Mouse (Mus musculus) liver, embryonic 13.5 days (tissue): ENCODE measurements around the gene Fam219b. TPM values are rescaled to one million over a fixed set of nuclear protein-coding genes. Genes with fewer than 3 reads are reported as not detected.

Source experiments
- ATAC-seq: fragments of 200-750 bp; cut with Nextera tagmentation; 2 replicates; pipeline ENCODE4 v1.8.0; 2017; ENCODE audit warnings: low read depth, mild to moderate bottlenecking, moderate number of reproducible peaks, moderate library complexity
- DNase-seq: peaks from one replicate; pipeline ENCODE4 v3.0.0; 2022
- H3K27ac ChIP-seq: fragments of 300-500 bp; sonication (generic); 2 replicates; pipeline ENCODE4 v1.5.1; 2015; ENCODE audit warnings: moderate library complexity, mild to moderate bottlenecking, inconsistent platforms
- H3K27me3 ChIP-seq: fragments of 300-500 bp; sonication (generic); 2 replicates; pipeline ENCODE4 v1.6.1; 2015; ENCODE audit warnings: mild to moderate bottlenecking, inconsistent platforms
- H3K36me3 ChIP-seq: fragments of 300-500 bp; sonication (generic); 2 replicates; pipeline ENCODE4 v1.6.1; 2015; ENCODE audit warnings: mild to moderate bottlenecking, inconsistent platforms
- H3K4me1 ChIP-seq: fragments of 300-500 bp; sonication (generic); replicated peaks from 2 replicates; pipeline ENCODE4 v1.6.1; 2015; ENCODE audit warnings: inconsistent platforms
- H3K4me2 ChIP-seq: fragments of 300-500 bp; sonication (generic); 2 replicates; pipeline ENCODE4 v1.6.1; 2015; ENCODE audit warnings: inconsistent platforms, mild to moderate bottlenecking, moderate library complexity
- H3K4me3 ChIP-seq: fragments of 300-500 bp; sonication (generic); replicated peaks from 2 replicates; pipeline ENCODE4 v1.5.1; 2015; ENCODE audit warnings: mild to moderate bottlenecking, inconsistent platforms
- H3K9ac ChIP-seq: fragments of 300-500 bp; sonication (generic); 2 replicates; pipeline ENCODE4 v1.6.1; 2015; ENCODE audit warnings: mild to moderate bottlenecking, inconsistent platforms
- H3K9me3 ChIP-seq: fragments of 300-500 bp; sonication (generic); replicated peaks from 2 replicates; pipeline ENCODE4 v1.6.1; 2016; ENCODE audit warnings: inconsistent platforms
- WGBS: fragments of 180-500 bp; shearing (Covaris S2); methylation state at CpG from one replicate; pipeline ENCODE4 v1.1.7; 2015; ENCODE audit not compliant: insufficient replicate concordance; 5-methylcytosine and 5-hydroxymethylcytosine counted together
- polyA plus RNA-seq: library from polyadenylated mRNA; unstranded; fragments of >200 nt; fragmentation: Nextera tagmentation; extraction: Ambion mirVana; gene quantifications from 2 replicates; pipeline ENCODE4 v1.2.1, GENCODE M21; 2015

The Fam219b gene
- polyA plus RNA-seq, 1 experiment from 2014 or later, result 8.2 TPM

DNA sequence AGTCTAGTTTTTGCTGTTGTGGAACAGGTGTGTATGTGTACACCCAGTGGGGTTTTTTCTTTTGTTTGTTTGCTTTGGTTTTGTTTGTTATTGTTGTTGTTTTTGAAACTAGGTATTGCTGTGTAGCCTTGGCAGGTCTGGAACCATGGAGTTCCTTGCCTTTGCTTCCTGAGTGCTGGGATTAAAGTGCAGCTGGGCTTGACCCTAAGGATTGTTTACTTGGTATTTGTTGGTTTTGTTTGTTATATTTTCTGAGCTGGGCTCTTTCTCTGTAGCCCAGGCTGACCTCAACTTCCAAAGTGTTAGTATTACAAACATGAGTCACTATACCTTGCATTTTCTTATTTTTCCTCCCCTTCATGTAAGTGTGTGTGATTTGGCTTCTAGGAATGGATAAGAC is 10.9 kb upstream of the Fam219b start:
- Histone ChIP-seq H3K4me3 (no peak overlapping the region), H3K36me3 (peaks cover 25% of the 10 kb centered on the region), H3K27me3 (no peaks in the 10 kb centered on the region), H3K4me1 (peaks cover 51% of the 10 kb centered on the region), H3K9ac (no peak overlapping the region), H3K4me2 (no peak overlapping the region), H3K27ac (no peak overlapping the region), H3K9me3 (no peaks in the 10 kb centered on the region)
- DNase-seq (no peak), ATAC-seq (no peak)

DNA sequence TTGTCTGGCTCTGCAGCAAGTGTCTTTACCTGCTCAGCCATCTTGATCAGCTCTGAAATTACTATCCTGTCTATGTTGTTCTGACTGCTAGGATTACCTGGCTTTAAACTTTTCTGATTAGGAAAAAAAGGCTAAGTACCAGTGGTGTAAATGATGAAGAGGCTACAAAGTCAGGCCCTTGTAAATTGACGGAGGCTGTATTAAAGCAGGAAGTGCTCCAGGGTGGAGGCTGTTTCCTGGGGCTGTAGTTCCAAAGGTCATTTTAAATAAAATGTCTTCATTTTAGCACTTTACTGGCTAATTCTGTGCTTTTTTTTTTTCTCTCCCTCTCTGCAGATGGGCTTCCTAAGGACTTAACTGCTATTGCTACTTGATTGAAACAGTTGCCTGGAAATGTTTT is 5.4 kb upstream of the Fam219b start:
- H3K27ac ChIP-seq, result no peak overlapping the region
- no peak for ATAC-seq

DNA sequence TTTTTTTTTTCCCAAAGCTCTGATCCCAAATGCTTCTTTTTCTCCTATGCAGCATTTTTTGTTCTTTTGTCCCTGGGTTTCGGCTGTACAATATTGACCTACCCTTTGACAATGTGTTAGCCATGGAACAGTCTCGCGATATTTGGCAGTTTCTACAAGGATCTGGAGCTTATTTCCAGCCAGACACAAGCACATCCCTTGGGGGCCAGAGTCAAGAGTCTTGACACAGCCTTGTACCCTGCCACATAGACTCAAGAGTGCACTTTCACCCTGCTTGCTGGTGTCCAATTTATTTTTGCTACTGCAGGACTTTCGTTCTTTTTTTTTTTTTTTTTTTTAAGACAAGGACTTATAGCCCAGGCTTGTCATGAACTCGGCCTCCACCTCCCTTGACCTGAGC is 966 bp upstream of the Fam219b start:
- Histone ChIP-seq H3K36me3 (peaks cover 54% of the 10 kb centered on the region), H3K9me3 (no peaks in the 10 kb centered on the region), H3K27me3 (no peaks in the 10 kb centered on the region), H3K4me2 (peak overlapping the region; percentile 95), H3K27ac (no peak overlapping the region), H3K4me3 (peak overlapping the region; percentile 91; the same call in 1 of the 2 replicates), H3K9ac (peak overlapping the region; percentile 94), H3K4me1 (peaks cover 36% of the 10 kb centered on the region)
- ATAC-seq (no peak), DNase-seq (no peak)
- 82% methylated on average over 5 of the region's 5 CpGs for WGBS

More for the DNA sequence above, 5.4 kb upstream of the Fam219b start:
- Histone ChIP-seq H3K4me3 (no peak overlapping the region), H3K4me2 (no peak overlapping the region), H3K36me3 (peaks cover 55% of the 10 kb centered on the region), H3K27me3 (no peaks in the 10 kb centered on the region), H3K4me1 (peaks cover 14% of the 10 kb centered on the region), H3K9ac (no peak overlapping the region), H3K9me3 (no peaks in the 10 kb centered on the region)
- 90% methylated on average over 1 of the region's 1 CpGs for WGBS
- no peak for DNase-seq

GRCm38 (mm10) chr9:57537728-57538181 is 427 bp downstream of the Fam219b start:
- peak; percentile 55 for ATAC-seq
- peaks cover 40% of the 10 kb centered on the region for H3K4me1 ChIP-seq
- peak overlapping the region; percentile 94 for H3K9ac ChIP-seq
- peaks cover 49% of the 10 kb centered on the region for H3K36me3 ChIP-seq
- H3K27me3 ChIP-seq, result no peaks in the 10 kb centered on the region
- under 1% methylated on average over 23 of the region's 24 CpGs for WGBS
- H3K27ac ChIP-seq, result peak overlapping the region; percentile 85
- peak overlapping the region; percentile 95 for H3K4me2 ChIP-seq
- DNase-seq, result no peak
- H3K9me3 ChIP-seq, result no peaks in the 10 kb centered on the region
- H3K4me3 ChIP-seq, result peak overlapping the region; percentile 91

DNA sequence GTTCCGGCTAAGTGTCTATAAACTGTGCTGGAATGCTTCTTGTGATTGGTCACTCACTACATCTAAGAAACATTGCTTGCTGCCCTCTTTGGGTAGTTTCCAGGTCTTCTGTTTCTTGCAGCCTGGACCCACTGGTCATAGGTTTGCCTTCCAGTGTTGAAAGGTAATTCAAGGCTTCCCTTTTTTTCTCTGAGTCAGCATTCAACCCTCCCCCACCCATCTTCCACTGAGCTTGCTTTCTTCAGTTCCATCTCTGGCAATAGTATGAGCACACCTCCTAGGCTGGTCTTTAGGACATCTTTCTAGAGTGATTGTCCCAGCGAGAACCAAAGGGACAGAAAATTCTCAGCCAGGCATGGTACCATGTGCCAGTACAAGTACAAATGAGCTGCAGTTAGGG is 2.2 kb downstream of the Fam219b start:
- 87% methylated on average over 2 of the region's 2 CpGs for WGBS
- no peak for DNase-seq
- peaks cover 40% of the 10 kb centered on the region for H3K4me1 ChIP-seq
- no peak overlapping the region for H3K4me3 ChIP-seq
- H3K4me2 ChIP-seq, result no peak overlapping the region
- ATAC-seq, result no peak
- no peak overlapping the region for H3K27ac ChIP-seq
- H3K27me3 ChIP-seq, result no peaks in the 10 kb centered on the region
- H3K9ac ChIP-seq, result no peak overlapping the region
- H3K9me3 ChIP-seq, result no peaks in the 10 kb centered on the region
- peaks cover 54% of the 10 kb centered on the region for H3K36me3 ChIP-seq

DNA sequence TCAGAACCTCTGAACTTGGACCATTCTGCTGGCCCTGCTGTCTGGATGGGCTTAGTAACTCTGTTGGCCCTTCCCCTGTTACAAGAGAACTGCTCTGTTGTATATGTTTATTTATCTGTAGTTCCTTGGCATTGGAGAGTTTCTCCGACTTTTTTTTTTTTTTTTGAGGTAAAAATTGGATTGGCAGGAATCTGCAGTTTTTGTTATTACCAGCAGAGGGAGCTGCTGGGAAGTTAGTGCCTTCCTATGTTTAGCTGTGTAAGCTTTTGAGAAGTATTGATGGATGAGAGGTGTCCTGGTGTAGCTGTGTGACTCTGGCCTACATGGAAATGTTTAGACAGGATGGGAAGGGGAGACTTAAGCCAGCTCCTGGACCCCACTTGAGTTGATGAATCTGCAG is 4.0 kb downstream of the Fam219b start:
- peaks cover 35% of the 10 kb centered on the region for H3K4me1 ChIP-seq
- no peaks in the 10 kb centered on the region for H3K27me3 ChIP-seq
- H3K9ac ChIP-seq, result no peak overlapping the region
- 13% methylated on average over 1 of the region's 1 CpGs for WGBS
- no peak overlapping the region for H3K4me3 ChIP-seq
- H3K36me3 ChIP-seq, result peaks cover 61% of the 10 kb centered on the region
- ATAC-seq, result no peak
- no peak overlapping the region for H3K4me2 ChIP-seq
- no peaks in the 10 kb centered on the region for H3K9me3 ChIP-seq
- no peak for DNase-seq
- no peak overlapping the region for H3K27ac ChIP-seq

GRCm38 (mm10) chr9:57543951-57544350 is 6.6 kb downstream of the Fam219b start:
- Histone ChIP-seq H3K27ac (no peak overlapping the region), H3K9me3 (no peaks in the 10 kb centered on the region), H3K36me3 (peaks cover 67% of the 10 kb centered on the region), H3K4me1 (peaks cover 35% of the 10 kb centered on the region), H3K4me2 (no peak overlapping the region), H3K4me3 (no peak overlapping the region), H3K27me3 (no peaks in the 10 kb centered on the region), H3K9ac (no peak overlapping the region)
- DNase-seq, result no peak
- 80% methylated on average over 3 of the region's 3 CpGs for WGBS
- ATAC-seq, result no peak

DNA sequence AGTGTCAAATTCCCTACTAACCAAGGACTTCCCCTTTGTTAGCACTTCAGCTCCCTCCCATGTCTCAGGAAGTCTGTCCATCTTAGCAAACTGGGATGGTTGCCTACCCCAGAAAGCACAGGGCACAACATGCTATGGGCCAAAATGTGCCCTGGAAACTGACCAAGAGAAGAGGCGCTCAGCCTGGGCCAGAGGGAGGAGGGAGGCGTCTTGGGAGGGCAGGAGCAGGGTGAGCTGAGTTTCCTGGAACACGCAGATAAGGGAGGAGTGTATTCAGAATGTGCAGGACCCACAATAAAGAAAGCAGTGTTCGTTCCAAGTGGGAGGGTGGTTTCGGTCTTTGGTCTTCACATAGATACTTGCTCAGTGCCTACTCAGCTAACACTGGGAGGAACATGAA is 10.0 kb downstream of the Fam219b start:
- H3K36me3 ChIP-seq, result peaks cover 57% of the 10 kb centered on the region
- peak overlapping the region; percentile 22 for H3K4me2 ChIP-seq
- peaks cover 40% of the 10 kb centered on the region for H3K4me1 ChIP-seq
- no peak for DNase-seq
- peak; percentile 69 for ATAC-seq
- no peaks in the 10 kb centered on the region for H3K27me3 ChIP-seq
- peak overlapping the region; percentile 13; the same call in 1 of the 2 replicates for H3K27ac ChIP-seq
- no peak overlapping the region for H3K4me3 ChIP-seq
- no peaks in the 10 kb centered on the region for H3K9me3 ChIP-seq
- WGBS, result 13% methylated on average over 5 of the region's 5 CpGs
- peak overlapping the region; percentile 33; the same call in 1 of the 2 replicates for H3K9ac ChIP-seq

DNA sequence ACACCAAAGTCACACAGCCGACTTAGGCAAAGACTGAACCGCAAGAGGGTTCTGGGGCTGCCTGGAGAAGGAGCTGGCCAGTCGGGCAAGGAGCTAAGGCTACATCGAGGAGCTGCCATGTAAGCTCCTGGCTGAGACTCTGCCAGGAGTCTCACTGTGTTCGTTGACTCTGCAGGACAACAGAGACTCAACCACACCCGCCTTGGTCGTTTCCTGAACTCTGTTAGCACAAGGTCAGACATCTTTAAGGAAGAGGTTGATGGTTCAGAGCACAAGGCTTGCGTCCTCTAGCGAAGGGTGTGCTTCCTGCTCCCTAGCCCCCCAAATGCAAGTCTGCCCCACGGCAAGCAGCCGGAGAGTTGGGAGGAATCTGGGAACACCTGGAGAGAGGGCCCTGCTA is 10.5 kb downstream of the Fam219b start:
- ATAC-seq, result no peak
- WGBS, result 71% methylated on average over 11 of the region's 11 CpGs
- H3K4me2 ChIP-seq, result peak overlapping the region; percentile 22

DNA sequence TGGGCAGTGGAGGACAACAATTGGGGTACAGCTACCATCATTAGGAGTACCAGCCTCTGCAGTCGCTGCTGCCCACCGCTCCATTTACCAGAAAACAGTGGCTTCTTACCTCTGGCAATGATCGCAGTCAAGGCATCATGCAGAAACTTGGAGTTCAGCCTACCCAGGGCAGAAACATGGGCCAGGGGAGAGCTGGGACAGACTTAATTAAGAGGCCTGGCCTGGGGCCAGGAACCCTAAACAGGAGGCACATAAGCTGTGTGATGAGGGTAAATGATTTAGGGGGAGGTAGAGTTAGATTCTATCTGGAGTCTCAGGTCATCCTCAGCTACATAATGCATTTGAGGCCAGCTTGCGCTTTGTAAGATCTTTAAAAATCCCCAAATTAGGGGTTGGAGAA is 11.9 kb downstream of the Fam219b start:
- Histone ChIP-seq H3K36me3 (peaks cover 38% of the 10 kb centered on the region), H3K27me3 (no peaks in the 10 kb centered on the region), H3K4me2 (no peak overlapping the region), H3K4me3 (no peak overlapping the region), H3K9ac (no peak overlapping the region), H3K4me1 (peaks cover 41% of the 10 kb centered on the region), H3K9me3 (no peaks in the 10 kb centered on the region), H3K27ac (no peak overlapping the region)
- ATAC-seq (no peak), DNase-seq (no peak)
- 92% methylated on average over 4 of the region's 4 CpGs for WGBS

More for the DNA sequence above, 10.5 kb downstream of the Fam219b start:
- H3K4me3 ChIP-seq, result no peak overlapping the region
- no peaks in the 10 kb centered on the region for H3K27me3 ChIP-seq
- 0 out of 2 replicates have a peak overlapping the region, but pooled peaks have one; percentile 1 for H3K9ac ChIP-seq
- no peaks in the 10 kb centered on the region for H3K9me3 ChIP-seq
- H3K4me1 ChIP-seq, result peaks cover 41% of the 10 kb centered on the region
- H3K27ac ChIP-seq, result peak overlapping the region; percentile 13; the same call in 1 of the 2 replicates
- DNase-seq, result no peak
- H3K36me3 ChIP-seq, result peaks cover 51% of the 10 kb centered on the region

- Histone ChIP-seq H3K27me3 (no peaks in the 10 kb centered on the region), H3K9ac (no peak overlapping the region), H3K4me3 (no peak overlapping the region), H3K4me2 (no peak overlapping the region), H3K27ac (no peak overlapping the region), H3K9me3 (no peaks in the 10 kb centered on the region), H3K4me1 (peaks cover 41% of the 10 kb centered on the region), H3K36me3 (peaks cover 30% of the 10 kb centered on the region)
- ATAC-seq (no peak), DNase-seq (no peak)
- 70% methylated on average over 11 of the region's 11 CpGs for WGBS
These were observed 13.0 kb downstream of the Fam219b start for GRCm38 (mm10) chr9:57550126-57550862.
